Mouse (Mus musculus) hindbrain, embryonic 10.5 days (tissue): ENCODE results near the gene Ttc36. TPM values are rescaled to one million over a fixed set of nuclear protein-coding genes. Genes with fewer than 3 reads are reported as not detected.

Source experiments
- DNase-seq: peaks from one replicate; pipeline ENCODE4 v3.0.0-alpha.2; 2017; ENCODE audit warnings: low spot score
- H3K27ac ChIP-seq: fragments of 300-500 bp; sonication (generic); 2 replicates; pipeline ENCODE4 v1.5.1; 2016; ENCODE audit warnings: mild to moderate bottlenecking, moderate library complexity
- H3K27me3 ChIP-seq: fragments of 300-500 bp; sonication (generic); 2 replicates; pipeline ENCODE4 v1.6.1; 2016; ENCODE audit warnings: mild to moderate bottlenecking; ENCODE audit not compliant: poor library complexity, insufficient read depth, severe bottlenecking
- H3K36me3 ChIP-seq: fragments of 300-500 bp; sonication (generic); 2 replicates; pipeline ENCODE4 v1.6.1; 2016; ENCODE audit warnings: mild to moderate bottlenecking, moderate library complexity
- H3K4me1 ChIP-seq: fragments of 300-500 bp; sonication (generic); replicated peaks from 2 replicates; pipeline ENCODE4 v1.6.1; 2016; ENCODE audit warnings: mild to moderate bottlenecking
- H3K4me3 ChIP-seq: fragments of 300-500 bp; sonication (generic); 2 replicates; pipeline ENCODE4 v1.5.1; 2016; ENCODE audit warnings: mild to moderate bottlenecking, moderate library complexity
- H3K9me3 ChIP-seq: fragments of 300-500 bp; sonication (generic); 2 replicates; pipeline ENCODE4 v1.6.1; 2016; ENCODE audit warnings: mild to moderate bottlenecking, moderate library complexity
- WGBS: fragments of 180-500 bp; shearing (Covaris S2); methylation state at CpG from one replicate; pipeline ENCODE4 v1.1.7; 2016; 5-methylcytosine and 5-hydroxymethylcytosine counted together
- polyA plus RNA-seq: library from polyadenylated mRNA; unstranded; fragments of >200 nt; fragmentation: Nextera tagmentation; extraction: Ambion mirVana; gene quantifications from 2 replicates; pipeline ENCODE4 v1.2.1, GENCODE M21; 2016

Ttc36 gene
- polyA plus RNA-seq = 0.75 TPM in 1 of 2 replicates, not detected in the other

DNA sequence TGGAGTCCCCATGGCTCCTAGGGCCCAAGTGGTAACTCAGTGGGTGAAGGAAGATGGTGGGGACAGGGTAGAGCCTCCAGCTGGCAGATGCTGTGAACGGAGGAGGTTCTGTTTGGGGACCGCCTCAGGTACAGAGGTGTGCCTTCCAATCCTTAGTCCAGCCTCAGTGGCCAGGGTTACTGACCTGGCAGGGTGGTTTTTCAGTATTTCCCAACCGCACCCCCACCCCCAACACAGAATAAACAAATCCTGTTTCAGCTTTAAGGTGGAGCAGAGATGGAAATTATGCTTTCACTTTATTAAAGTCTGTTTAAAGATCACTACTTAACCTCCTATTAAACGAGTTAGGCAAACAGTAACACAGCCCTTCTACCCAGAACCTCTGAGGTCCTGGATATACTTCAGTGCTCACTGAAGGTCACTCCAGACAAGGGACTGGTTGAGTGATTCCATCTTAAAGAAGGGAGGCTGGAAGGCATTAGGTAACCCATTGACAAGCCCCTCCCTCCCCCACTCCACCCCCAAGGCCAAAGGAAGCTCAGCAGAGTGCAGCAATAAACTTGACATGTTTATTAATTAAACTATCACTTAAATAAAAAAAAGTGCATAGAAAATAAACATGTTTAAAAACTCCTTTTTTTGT lies at the start of gene Ttc36:
Ttc36 (minus strand) TSS at position 265 of the 643 bp plus-strand sequence.
- Histone ChIP-seq H3K27me3 (peaks cover 40% of the 10 kb centered on the region), H3K9me3 (no peaks in the 10 kb centered on the region), H3K27ac (no peak within 1 kb of the TSS), H3K4me3 (no peak within 1 kb of the TSS), H3K36me3 (peaks cover 35% of the 10 kb centered on the region), H3K4me1 (peaks cover 25% of the 10 kb centered on the region)
- WGBS = 78% methylated on average over 4 of the region's 4 CpGs
- no peak for DNase-seq

DNA sequence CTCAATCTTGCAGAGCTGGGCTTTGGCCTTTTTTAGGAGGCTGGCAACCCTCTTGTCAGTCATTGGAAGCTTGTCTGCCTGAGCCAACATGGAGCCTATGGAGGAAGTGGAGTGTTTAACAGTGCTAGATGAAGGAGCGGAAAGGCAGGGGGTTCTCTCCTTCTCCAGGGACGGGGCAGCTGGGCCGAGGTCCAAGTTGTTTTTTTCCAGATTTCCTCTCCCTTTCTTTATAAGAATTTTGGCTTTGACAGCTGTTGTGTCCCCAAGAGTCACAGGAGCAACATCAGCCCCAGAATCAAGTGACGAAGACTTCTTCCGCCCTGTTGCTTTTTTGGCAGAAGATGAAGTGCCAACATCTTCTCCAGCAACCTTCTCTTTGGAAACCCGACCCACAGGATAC lies 44.6 kb upstream of the Ttc36 start:
- Histone ChIP-seq H3K36me3 (peaks cover 96% of the 10 kb centered on the region), H3K4me1 (no peaks in the 10 kb centered on the region), H3K27ac (no peak overlapping the region), H3K4me3 (no peak overlapping the region), H3K27me3 (no peaks in the 10 kb centered on the region), H3K9me3 (no peaks in the 10 kb centered on the region)
- 94% methylated on average over 6 of the region's 6 CpGs for WGBS
- no peak for DNase-seq

DNA sequence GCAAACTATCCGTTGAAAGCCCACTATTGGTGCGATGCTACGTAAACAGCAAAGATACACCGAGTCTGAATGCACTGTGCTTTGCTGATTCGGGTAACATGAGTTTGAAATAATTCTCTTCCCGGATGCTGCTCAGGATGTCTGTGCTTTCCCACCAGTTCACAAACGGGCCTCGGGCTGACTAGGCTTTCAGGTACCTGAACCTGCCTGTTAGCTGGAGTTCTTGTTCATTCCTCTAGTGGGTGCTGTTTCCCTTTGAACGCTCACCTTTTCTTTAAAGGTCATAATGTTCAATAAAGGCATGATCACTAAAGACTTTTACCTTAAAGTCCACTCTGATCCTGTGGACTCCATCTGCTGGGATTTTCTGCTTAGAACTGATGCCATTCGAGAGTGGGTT lies 38.4 kb upstream of the Ttc36 start:
- no peak overlapping the region for H3K4me3 ChIP-seq
- no peak overlapping the region for H3K27ac ChIP-seq
- no peaks in the 10 kb centered on the region for H3K4me1 ChIP-seq
- WGBS = 94% methylated on average over 10 of the region's 10 CpGs
- H3K36me3 ChIP-seq = peaks cover 97% of the 10 kb centered on the region
- no peaks in the 10 kb centered on the region for H3K9me3 ChIP-seq
- DNase-seq = no peak
- no peaks in the 10 kb centered on the region for H3K27me3 ChIP-seq

DNA sequence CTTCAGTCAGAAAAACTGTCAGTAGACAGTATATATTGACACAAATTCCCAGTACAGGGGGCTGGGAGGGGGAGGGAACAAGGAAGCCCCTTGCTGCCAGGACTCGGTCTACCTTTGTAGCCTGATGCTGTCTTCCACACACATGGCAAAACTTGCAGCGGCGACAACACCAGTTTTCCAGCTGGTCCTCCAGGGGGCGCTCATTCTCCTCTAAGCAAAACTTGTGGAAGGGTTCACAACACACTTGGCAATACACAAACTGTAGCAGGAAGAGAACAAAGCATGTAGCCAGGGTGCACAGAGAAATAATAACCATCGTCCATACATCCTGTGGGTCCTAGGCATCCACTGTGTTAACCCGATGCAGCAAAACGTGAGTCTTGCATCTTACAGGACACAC lies 33.6 kb upstream of the Ttc36 start:
- WGBS = 58% methylated on average over 7 of the region's 7 CpGs
- H3K9me3 ChIP-seq = no peaks in the 10 kb centered on the region
- peaks cover 97% of the 10 kb centered on the region for H3K36me3 ChIP-seq
- peak; percentile 77 for DNase-seq
- H3K27me3 ChIP-seq = no peaks in the 10 kb centered on the region
- H3K4me1 ChIP-seq = no peaks in the 10 kb centered on the region
- H3K27ac ChIP-seq = no peak overlapping the region
- H3K4me3 ChIP-seq = no peak overlapping the region

DNA sequence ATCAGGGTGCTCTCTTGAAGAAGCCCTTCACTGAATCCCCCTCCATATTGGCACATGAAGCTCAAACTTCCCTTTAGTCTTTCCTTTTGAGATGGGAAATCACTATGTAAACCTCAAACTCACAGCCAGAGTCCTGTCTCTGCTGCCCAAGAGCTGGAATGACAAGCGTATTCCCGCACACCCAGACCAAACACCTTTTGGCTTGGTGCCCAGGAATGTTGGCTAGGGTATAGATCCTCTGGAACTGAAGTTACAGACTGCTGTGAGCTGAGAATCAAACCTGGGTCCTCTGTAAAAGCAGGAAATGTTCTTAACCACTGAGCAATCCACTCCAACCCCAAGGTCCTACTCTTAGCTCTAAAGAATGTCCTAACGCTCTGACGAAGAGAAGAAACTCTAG lies 29.5 kb upstream of the Ttc36 start:
- H3K27me3 ChIP-seq = no peaks in the 10 kb centered on the region
- WGBS = 95% methylated on average over 4 of the region's 4 CpGs
- no peaks in the 10 kb centered on the region for H3K9me3 ChIP-seq
- H3K27ac ChIP-seq = no peak overlapping the region
- no peak overlapping the region for H3K4me3 ChIP-seq
- DNase-seq = no peak
- H3K36me3 ChIP-seq = peaks cover 98% of the 10 kb centered on the region
- H3K4me1 ChIP-seq = no peaks in the 10 kb centered on the region

DNA sequence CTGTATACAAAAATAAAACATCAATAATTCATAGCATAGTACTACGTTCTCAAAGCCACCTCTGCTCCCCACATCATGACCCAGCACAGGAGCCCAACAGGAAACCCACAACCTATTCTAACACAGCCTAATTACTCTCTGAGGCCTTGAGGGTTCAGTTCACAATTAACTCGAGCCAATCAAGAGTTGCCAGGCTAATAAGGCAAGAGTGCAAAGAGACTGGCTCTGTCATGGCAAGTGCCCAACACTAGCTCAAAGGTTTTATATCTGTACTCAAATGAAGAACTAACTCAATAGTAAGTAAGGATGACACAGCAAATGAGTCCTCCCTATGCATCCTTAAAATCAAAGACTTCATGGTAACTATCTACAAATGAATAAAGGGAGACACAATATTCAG lies 27.6 kb upstream of the Ttc36 start:
- Histone ChIP-seq H3K27ac (no peak overlapping the region), H3K4me3 (no peak overlapping the region), H3K27me3 (no peaks in the 10 kb centered on the region), H3K4me1 (no peaks in the 10 kb centered on the region), H3K9me3 (no peaks in the 10 kb centered on the region), H3K36me3 (peaks cover 100% of the 10 kb centered on the region)
- DNase-seq = no peak
- WGBS = 90% methylated on average over 2 of the region's 2 CpGs

DNA sequence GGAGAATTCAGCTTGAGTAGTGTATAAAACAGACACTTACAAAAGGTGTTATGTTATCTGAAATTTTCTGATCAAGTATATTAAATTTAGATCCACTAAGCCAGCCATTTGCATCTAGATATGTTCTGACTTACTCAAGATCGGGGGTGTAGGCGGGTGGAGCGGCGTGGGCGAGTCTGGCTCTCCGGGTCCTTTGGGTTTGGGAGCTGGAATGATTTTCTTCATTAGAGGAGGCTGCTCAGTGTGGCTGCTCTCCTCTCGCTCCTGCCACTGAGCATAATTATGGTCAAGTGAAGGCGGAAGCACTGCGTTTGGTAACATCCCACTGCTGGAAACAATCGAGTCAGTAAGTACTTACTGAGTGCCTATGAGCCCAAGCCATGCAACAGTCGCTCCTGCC lies 26.1 kb upstream of the Ttc36 start:
- H3K36me3 ChIP-seq = peaks cover 100% of the 10 kb centered on the region
- no peak for DNase-seq
- no peaks in the 10 kb centered on the region for H3K4me1 ChIP-seq
- no peak overlapping the region for H3K27ac ChIP-seq
- H3K4me3 ChIP-seq = no peak overlapping the region
- no peaks in the 10 kb centered on the region for H3K27me3 ChIP-seq
- 97% methylated on average over 11 of the region's 11 CpGs for WGBS
- no peaks in the 10 kb centered on the region for H3K9me3 ChIP-seq

DNA sequence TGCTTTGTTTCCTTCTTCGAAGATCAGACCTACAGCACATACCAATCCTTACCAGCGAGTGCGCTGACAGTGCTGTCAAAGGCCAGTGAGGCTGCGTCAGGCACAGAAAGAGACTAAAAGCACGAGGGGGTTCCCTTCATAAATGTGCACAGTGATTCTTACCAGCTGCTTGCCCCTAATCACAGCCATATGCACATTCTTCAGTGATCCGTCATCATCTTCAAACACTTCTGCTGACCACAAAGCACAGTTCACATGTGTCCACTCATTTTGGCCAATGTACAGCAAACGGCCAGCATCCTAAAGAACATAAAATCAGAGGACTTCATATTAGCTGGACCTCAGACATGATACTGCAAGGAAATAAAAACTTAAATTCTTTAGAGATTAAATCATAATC lies 23.8 kb upstream of the Ttc36 start:
- Histone ChIP-seq H3K27me3 (no peaks in the 10 kb centered on the region), H3K4me1 (no peaks in the 10 kb centered on the region), H3K4me3 (no peak overlapping the region), H3K27ac (no peak overlapping the region), H3K9me3 (no peaks in the 10 kb centered on the region), H3K36me3 (peaks cover 100% of the 10 kb centered on the region)
- DNase-seq = no peak
- 81% methylated on average over 7 of the region's 7 CpGs for WGBS

DNA sequence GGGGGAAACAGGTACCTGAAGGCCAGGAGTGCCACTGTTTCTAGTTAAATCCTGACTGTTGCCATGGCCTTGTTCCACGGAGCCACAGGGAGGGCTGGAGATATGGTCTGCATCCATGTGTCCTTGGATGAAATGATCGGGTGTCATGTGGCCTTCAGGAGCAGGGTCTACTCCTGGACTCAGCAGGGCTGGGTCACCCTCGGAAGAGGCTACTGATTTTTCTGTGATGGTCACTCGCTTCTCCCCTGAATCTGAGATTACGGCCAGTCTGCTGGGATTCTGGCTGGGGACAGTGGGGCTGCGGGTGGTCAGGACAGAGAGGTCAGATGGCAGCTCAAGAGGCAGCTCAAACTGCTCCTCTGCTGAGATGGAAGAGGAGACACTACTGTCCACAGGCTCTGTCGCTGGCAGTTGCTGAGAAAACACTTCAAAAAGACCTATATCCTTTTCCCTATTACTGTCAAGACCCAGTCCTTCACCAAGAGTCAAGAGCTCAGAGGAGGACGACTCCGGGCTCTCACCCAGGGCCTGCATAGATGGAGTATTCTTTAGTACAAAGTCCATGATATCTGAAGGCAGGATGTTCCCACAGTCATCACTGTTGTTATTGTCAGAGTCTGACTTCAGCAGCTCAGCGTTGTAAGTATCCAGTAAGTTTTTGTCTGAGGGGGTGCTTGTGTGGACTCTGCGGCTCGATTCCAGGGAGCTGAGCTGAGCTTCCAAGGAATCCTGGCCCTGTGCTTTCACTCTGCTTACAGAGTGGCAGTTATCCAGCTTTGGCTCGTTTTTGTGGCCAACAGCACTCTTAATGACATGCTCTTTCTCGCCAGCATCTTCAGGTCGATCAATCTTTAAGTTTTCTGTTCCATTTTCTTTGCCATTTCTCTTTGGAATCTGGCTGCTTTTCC lies 17.3 kb upstream of the Ttc36 start:
- Histone ChIP-seq H3K36me3 (peaks cover 100% of the 10 kb centered on the region), H3K4me3 (no peak overlapping the region), H3K27ac (no peak overlapping the region), H3K27me3 (no peaks in the 10 kb centered on the region), H3K9me3 (no peaks in the 10 kb centered on the region), H3K4me1 (no peaks in the 10 kb centered on the region)
- no peak for DNase-seq
- 95% methylated on average over 15 of the region's 15 CpGs for WGBS

DNA sequence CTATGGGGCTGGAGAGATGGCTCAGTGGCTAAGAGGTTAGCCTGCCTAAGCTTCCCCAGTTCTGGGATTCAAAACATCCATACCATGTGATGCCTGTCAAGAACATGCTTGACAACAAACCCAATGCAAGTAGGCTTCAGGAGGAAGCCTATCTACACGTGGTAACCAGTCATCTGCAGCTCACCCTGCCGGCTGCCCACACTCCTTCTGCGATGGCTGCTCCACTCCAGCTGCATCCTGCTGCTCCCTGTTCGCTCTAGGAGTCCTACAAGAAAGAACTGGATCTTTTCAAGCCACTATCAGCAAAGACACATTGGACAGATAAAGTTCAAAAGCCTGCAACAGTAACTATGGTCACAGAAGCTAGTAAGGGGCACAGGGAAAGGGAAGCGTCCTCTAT lies 14.7 kb upstream of the Ttc36 start:
- no peak for DNase-seq
- peaks cover 100% of the 10 kb centered on the region for H3K36me3 ChIP-seq
- WGBS = 91% methylated on average over 5 of the region's 5 CpGs
- no peak overlapping the region for H3K4me3 ChIP-seq
- H3K4me1 ChIP-seq = no peaks in the 10 kb centered on the region
- no peak overlapping the region for H3K27ac ChIP-seq
- H3K27me3 ChIP-seq = no peaks in the 10 kb centered on the region
- H3K9me3 ChIP-seq = no peaks in the 10 kb centered on the region

DNA sequence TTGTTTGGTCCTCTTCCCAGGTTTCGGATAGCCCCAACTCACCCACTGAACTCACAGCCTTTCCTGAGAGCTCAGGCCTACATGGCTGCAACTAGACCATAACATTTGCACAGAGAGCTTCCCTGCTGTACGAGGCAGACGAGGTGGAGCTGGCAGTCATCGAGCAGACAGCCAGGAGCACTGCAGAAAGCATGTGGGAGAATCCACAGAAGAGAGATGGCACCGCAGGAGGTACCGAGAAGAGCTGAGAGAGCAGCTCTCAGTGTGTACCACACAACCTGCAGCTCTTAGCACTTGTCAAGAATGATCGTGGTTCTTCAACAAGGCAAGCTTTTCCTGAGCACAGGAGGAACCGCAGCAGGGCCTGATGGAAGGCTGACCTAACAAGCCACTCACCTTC lies 11.3 kb upstream of the Ttc36 start:
- peaks cover 100% of the 10 kb centered on the region for H3K36me3 ChIP-seq
- no peak overlapping the region for H3K4me3 ChIP-seq
- H3K27ac ChIP-seq = no peak overlapping the region
- H3K9me3 ChIP-seq = no peaks in the 10 kb centered on the region
- H3K4me1 ChIP-seq = no peaks in the 10 kb centered on the region
- 93% methylated on average over 8 of the region's 8 CpGs for whole genome bisulfite sequencing
- no peak for DNase-seq
- H3K27me3 ChIP-seq = no peaks in the 10 kb centered on the region

DNA sequence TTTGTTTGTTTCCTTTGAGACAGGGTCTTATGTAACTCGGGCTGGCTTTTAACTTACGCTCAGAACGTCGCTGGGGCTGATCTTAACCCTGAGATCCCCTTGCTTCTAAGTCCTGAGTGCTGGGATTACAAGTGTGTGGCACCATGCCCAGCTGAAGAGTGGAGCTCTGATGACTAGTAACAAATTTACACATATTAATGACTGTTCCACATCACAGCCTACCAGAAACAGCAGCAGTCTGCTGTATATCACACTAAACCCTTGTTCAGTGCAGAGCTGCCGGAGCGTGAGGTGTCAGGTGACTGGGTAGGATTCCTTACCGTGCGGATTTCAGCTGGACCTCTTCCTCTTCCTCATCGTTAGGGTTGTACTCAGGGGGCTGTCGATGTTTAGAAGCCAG lies 7.4 kb upstream of the Ttc36 start:
- H3K36me3 ChIP-seq = peaks cover 100% of the 10 kb centered on the region
- no peak overlapping the region for H3K4me3 ChIP-seq
- no peaks in the 10 kb centered on the region for H3K9me3 ChIP-seq
- 93% methylated on average over 10 of the region's 10 CpGs for WGBS
- H3K27ac ChIP-seq = no peak overlapping the region
- no peaks in the 10 kb centered on the region for H3K4me1 ChIP-seq
- no peaks in the 10 kb centered on the region for H3K27me3 ChIP-seq
- DNase-seq = no peak

DNA sequence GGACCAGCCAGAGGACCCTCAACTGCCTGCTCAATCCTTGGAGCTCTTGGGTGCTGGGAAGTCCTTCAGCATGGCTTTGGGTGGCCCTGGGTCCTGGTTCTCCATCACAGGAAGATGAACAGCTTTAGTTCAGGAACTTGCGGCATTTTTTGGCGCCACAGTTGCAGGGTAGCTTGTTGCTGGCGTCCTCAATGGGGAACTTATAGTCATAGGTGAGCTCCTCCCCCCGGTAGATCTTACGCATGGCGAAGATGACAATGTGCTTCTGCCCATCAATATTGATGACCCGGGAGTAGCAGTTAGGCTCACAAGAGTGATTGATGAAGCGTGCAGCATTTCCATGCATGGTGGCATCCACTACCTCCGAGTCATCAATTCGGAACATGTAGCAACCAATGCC lies 4.9 kb upstream of the Ttc36 start:
- peaks cover 83% of the 10 kb centered on the region for H3K36me3 ChIP-seq
- no peak for DNase-seq
- WGBS = 94% methylated on average over 10 of the region's 10 CpGs

More for the DNA sequence above, 4.9 kb upstream of the Ttc36 start:
- Histone ChIP-seq H3K9me3 (no peaks in the 10 kb centered on the region), H3K27ac (no peak overlapping the region), H3K4me3 (no peak overlapping the region), H3K27me3 (0 out of 2 replicates have a peak, but pooled peaks cover under 1% of the 10 kb centered on the region), H3K4me1 (no peaks in the 10 kb centered on the region)
